Mouse (Mus musculus): Measurements from ENCODE around the gene Gm7029. TPM values are rescaled to one million over a fixed set of nuclear protein-coding genes. Genes with fewer than 3 reads are reported as not detected.
"Not testable (repeated sequence)": the region's sequence is repeated elsewhere in the genome, so short reads cannot be mapped to it uniquely, and the experiment has no call there.

The Gm7029 gene
- polyA plus RNA-seq, 1 experiment from 2014 or later = not detected

DNA sequence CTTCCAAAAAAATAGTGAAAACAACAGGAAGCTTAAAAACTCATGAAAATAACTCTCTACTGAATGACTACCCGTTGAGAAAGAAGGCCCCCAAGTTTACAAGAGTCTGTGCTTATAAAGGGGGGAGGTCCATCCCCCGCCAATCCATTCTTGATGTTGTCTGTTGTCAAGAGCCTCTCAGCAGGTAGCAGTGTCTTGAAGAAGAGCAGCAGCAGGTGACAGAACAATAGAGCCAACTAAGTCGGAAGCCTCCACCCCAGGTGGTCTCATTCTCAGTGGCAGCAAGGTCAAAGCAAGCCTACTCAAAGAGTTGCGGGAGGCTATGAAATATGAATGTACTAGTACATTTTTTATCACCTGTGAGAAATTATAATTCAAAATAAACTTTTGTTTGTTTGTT, 15.8 kb upstream of the Gm7029 start:
- H3K9ac ChIP-seq = no peak overlapping the region
- H3K4me3 ChIP-seq = no peak overlapping the region
- no peaks in the 10 kb centered on the region for H3K36me3 ChIP-seq
- H3K9me3 ChIP-seq = no peaks in the 10 kb centered on the region
- H3K27me3 ChIP-seq = no peaks in the 10 kb centered on the region
- H3K4me1 ChIP-seq = no peaks in the 10 kb centered on the region
- ATAC-seq (ENCODE audit: insufficient number of reproducible peaks, insufficient read depth, low FRiP score, low TSS enrichment) = no peak
- no peak overlapping the region for H3K4me2 ChIP-seq (replicated peaks)
- WGBS = 80% methylated on average over 4 of the region's 4 CpGs
- no peak overlapping the region for H3K27ac ChIP-seq

- H3K27me3 ChIP-seq = no peaks in the 10 kb centered on the region
- WGBS = 36% methylated on average over 9 of the region's 9 CpGs
Measured at GRCm38 (mm10) chr17:33865330-33866030, 8.2 kb upstream of the Gm7029 start.

DNA sequence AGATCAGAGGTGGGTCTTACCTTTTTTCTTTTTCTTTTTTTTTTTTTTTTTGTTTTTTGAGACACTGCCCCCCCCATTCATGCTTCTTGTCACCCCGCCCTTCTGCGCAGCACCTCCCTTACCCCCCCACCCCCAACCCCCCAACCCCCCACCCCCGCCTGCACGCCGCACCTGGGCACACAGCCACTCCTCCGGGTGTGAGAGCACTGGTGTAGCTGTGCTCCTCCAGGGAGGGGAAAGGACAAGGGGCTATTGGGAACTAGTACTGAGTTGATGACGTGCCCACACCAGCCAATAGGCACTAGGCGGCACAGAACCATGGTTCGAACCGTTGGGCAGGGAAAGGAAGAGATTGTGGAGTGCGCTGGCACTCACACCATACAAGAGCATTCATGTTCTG, 774 bp downstream of the Gm7029 start:
- Histone ChIP-seq H3K27ac (no peak overlapping the region), H3K4me2 (replicated peaks) (no peak overlapping the region), H3K4me1 (no peaks in the 10 kb centered on the region), H3K9ac (no peak overlapping the region), H3K27me3 (no peaks in the 10 kb centered on the region), H3K36me3 (peaks cover 26% of the 10 kb centered on the region), H3K4me3 (no peak overlapping the region), H3K9me3 (no peaks in the 10 kb centered on the region)
- 81% methylated on average over 11 of the region's 11 CpGs for WGBS
- no peak for ATAC-seq (ENCODE audit: insufficient number of reproducible peaks, insufficient read depth, low FRiP score, low TSS enrichment)

More at GRCm38 (mm10) chr17:33865330-33866030, 8.2 kb upstream of the Gm7029 start:
- Histone ChIP-seq H3K36me3 (no peaks in the 10 kb centered on the region), H3K4me3 (no peak overlapping the region), H3K9ac (no peak overlapping the region), H3K4me1 (no peaks in the 10 kb centered on the region), H3K27ac (no peak overlapping the region), H3K9me3 (no peaks in the 10 kb centered on the region), H3K4me2 (replicated peaks) (no peak overlapping the region)
- ATAC-seq (ENCODE audit: insufficient number of reproducible peaks, insufficient read depth, low FRiP score, low TSS enrichment) = no peak

- not testable (repeated sequence) for H3K4me1 ChIP-seq; H3K9ac ChIP-seq; H3K9me3 ChIP-seq; H3K27ac ChIP-seq; H3K4me3 ChIP-seq; H3K27me3 ChIP-seq; H3K4me2 ChIP-seq (replicated peaks); ATAC-seq (ENCODE audit: insufficient number of reproducible peaks, insufficient read depth, low FRiP score, low TSS enrichment)
- WGBS = 79% methylated on average over 5 of the region's 5 CpGs
- H3K36me3 ChIP-seq = peaks cover 33% of the 10 kb centered on the region
Measured at GRCm38 (mm10) chr17:33875797-33876196, 2.2 kb downstream of the Gm7029 start.

GRCm38 (mm10) chr17:33884320-33884719, 10.7 kb downstream of the Gm7029 start:
- H3K4me2 ChIP-seq (replicated peaks); H3K27ac ChIP-seq; H3K4me3 ChIP-seq; H3K4me1 ChIP-seq; H3K9ac ChIP-seq; H3K9me3 ChIP-seq; H3K27me3 ChIP-seq; ATAC-seq (ENCODE audit: insufficient number of reproducible peaks, insufficient read depth, low FRiP score, low TSS enrichment): not testable (repeated sequence)
- WGBS = 90% methylated on average over 10 of the region's 11 CpGs
- H3K36me3 ChIP-seq = peaks cover 37% of the 10 kb centered on the region

- H3K4me3 ChIP-seq; H3K9me3 ChIP-seq; H3K9ac ChIP-seq; H3K27me3 ChIP-seq; ATAC-seq (ENCODE audit: insufficient number of reproducible peaks, insufficient read depth, low FRiP score, low TSS enrichment); H3K27ac ChIP-seq: not testable (repeated sequence)
- WGBS = 68% methylated on average over 2 of the region's 2 CpGs
- Histone ChIP-seq H3K36me3 (peaks cover 17% of the 10 kb centered on the region), H3K4me2 (replicated peaks) (peak overlapping the region; percentile 26), H3K4me1 (peaks cover 10% of the 10 kb centered on the region)
Measured at GRCm38 (mm10) chr17:33887802-33888201, 14.2 kb downstream of the Gm7029 start.

GRCm38 (mm10) chr17:33888230-33888629, 14.6 kb downstream of the Gm7029 start:
- H3K9ac ChIP-seq; H3K27ac ChIP-seq; H3K9me3 ChIP-seq; H3K4me3 ChIP-seq; ATAC-seq (ENCODE audit: insufficient number of reproducible peaks, insufficient read depth, low FRiP score, low TSS enrichment); H3K27me3 ChIP-seq: not testable (repeated sequence)
- Histone ChIP-seq H3K4me2 (replicated peaks) (peak overlapping the region; percentile 26), H3K36me3 (peaks cover 15% of the 10 kb centered on the region), H3K4me1 (peaks cover 10% of the 10 kb centered on the region)

DNA sequence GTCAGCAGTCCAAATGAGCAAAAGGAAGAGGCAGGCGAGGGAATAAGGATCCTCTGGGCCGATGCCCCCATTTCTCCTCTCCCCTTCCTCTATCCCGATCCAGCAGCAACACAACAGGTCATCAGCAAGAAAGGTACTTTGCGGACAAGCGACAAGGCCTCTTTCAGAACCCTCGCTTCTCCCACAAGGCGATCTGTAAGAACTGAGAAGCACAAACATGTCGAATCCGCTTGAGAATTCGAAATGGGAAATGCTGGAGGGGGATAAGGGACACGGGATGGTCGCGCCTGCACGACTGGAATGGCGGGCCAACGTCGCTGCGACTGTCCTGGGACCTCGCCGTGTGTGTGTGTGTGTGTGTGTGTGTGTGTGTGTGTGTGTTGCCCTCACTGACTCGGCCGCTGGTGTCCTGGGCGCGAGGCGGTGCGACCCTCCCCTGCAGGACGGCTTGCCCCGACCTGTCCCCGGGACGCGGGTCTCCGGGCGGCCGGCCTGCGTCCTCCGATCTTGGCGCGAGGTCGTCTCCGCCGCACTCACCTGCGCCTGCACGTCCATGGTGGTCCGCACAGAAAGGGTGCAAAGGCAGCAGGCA, 16.4 kb downstream of the Gm7029 start:
- peak; percentile 39 for ATAC-seq (ENCODE audit: insufficient number of reproducible peaks, insufficient read depth, low FRiP score, low TSS enrichment)
- H3K36me3 ChIP-seq, H3K27me3 ChIP-seq, H3K9me3 ChIP-seq: not testable (repeated sequence)
- Histone ChIP-seq H3K4me1 (peaks cover 10% of the 10 kb centered on the region), H3K4me3 (peak overlapping the region; percentile 78), H3K9ac (peak overlapping the region; percentile 70), H3K4me2 (replicated peaks) (peak overlapping the region; percentile 64), H3K27ac (peak overlapping the region; percentile 76)
- 0% methylated on average over 37 of the region's 44 CpGs for WGBS

DNA sequence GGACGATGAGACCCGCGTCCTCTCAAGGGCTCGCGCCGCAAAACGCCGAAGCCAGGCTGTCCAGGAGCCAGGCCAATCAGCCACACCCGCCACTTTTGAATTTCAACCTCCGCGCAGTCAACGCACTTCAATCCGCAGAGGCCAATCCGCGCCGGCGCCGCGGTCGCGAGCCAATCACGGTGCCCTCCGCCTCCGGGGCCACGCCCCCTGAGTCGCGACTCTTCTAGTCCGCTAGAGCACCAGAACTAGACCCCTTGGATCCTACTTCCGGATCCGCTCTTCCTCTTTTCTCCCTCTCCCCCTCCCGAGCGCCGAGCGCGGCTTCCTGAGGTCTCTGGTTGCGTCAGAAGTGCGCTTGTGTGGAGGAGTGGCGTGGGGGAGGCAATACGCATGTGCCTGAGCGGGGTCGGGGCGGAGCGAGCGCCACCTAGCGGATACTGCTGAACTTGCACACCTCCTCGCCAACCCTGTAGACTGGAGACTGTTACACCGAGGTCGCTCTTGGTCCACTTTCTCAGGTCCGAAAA, 17.0 kb downstream of the Gm7029 start, which contains the start of gene Kifc1:
Kifc1 (minus strand) TSS at position 129 of the 527 bp plus-strand sequence.
- Histone ChIP-seq H3K4me1 (peaks cover 10% of the 10 kb centered on the region), H3K4me2 (replicated peaks) (peak within 1 kb of the TSS; percentile 64), H3K36me3 (peaks cover 4% of the 10 kb centered on the region), H3K9ac (peak within 1 kb of the TSS; percentile 70), H3K27me3 (no peaks in the 10 kb centered on the region), H3K9me3 (no peaks in the 10 kb centered on the region), H3K27ac (peak within 1 kb of the TSS; percentile 76), H3K4me3 (peak within 1 kb of the TSS; percentile 78)
- 1% methylated on average over 49 of the region's 49 CpGs for WGBS
- ATAC-seq (ENCODE audit: insufficient number of reproducible peaks, insufficient read depth, low FRiP score, low TSS enrichment) = peak; percentile 98

DNA sequence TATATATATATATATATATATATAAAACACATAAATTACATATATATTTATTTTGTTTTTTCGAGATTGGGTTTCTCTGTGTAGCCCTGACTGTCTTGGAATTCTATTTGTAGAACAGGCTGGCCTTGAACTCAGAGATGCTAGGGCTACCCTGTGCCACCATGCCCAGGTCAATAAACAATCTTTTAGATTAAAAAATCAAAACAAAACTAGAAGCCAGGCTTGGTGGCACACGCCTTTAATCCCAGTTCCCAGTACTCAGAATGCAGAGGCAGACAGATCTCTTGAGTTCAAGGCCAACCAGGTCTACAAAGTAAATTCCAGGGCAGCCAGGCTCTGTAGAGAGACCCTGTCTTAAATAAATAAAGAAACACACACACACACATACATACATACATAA, 17.7 kb downstream of the Gm7029 start:
- WGBS = 69% methylated on average over 2 of the region's 2 CpGs
- Histone ChIP-seq H3K9ac (no peak overlapping the region), H3K27ac (no peak overlapping the region), H3K27me3 (no peaks in the 10 kb centered on the region), H3K4me2 (replicated peaks) (no peak overlapping the region), H3K4me3 (no peak overlapping the region), H3K4me1 (peaks cover 10% of the 10 kb centered on the region), H3K36me3 (no peaks in the 10 kb centered on the region), H3K9me3 (no peaks in the 10 kb centered on the region)
- no peak for ATAC-seq (ENCODE audit: insufficient number of reproducible peaks, insufficient read depth, low FRiP score, low TSS enrichment)

DNA sequence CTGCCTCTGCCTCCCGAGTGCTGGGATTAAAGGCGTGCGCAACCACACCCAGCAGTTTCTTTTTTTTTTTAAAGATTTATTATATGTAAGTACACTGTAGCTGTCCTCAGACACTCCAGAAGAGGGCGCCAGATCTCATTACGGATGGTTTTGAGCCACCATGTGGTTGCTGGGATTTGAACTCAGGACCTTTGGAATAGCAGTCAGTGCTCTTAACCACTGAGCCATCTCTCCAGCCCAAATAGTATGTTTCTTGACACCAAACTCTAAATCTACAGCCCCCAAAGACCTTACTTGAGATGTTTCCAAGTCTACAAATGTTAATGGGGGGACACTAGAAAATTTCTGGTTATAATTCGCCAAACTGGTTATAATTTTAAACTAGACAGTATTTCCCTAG, 18.3 kb downstream of the Gm7029 start:
- not testable (repeated sequence) for H3K4me3 ChIP-seq; H3K4me2 ChIP-seq (replicated peaks); ATAC-seq (ENCODE audit: insufficient number of reproducible peaks, insufficient read depth, low FRiP score, low TSS enrichment); H3K9ac ChIP-seq; H3K9me3 ChIP-seq; H3K27me3 ChIP-seq; H3K27ac ChIP-seq; H3K36me3 ChIP-seq
- 72% methylated on average over 6 of the region's 6 CpGs for WGBS
- peaks cover 10% of the 10 kb centered on the region for H3K4me1 ChIP-seq

GRCm38 (mm10) chr17:33892429-33892828, 18.8 kb downstream of the Gm7029 start:
- H3K27ac ChIP-seq = no peak overlapping the region
- H3K4me2 ChIP-seq (replicated peaks) = no peak overlapping the region
- no peaks in the 10 kb centered on the region for H3K27me3 ChIP-seq
- no peak overlapping the region for H3K4me3 ChIP-seq
- no peaks in the 10 kb centered on the region for H3K36me3 ChIP-seq
- 22% methylated on average over 7 of the region's 7 CpGs for WGBS
- no peak for ATAC-seq (ENCODE audit: insufficient number of reproducible peaks, insufficient read depth, low FRiP score, low TSS enrichment)
- H3K9ac ChIP-seq = no peak overlapping the region
- peaks cover 10% of the 10 kb centered on the region for H3K4me1 ChIP-seq
- no peaks in the 10 kb centered on the region for H3K9me3 ChIP-seq
